Mouse (Mus musculus): ENCODE measurements around the gene Galr3. TPM values are rescaled to one million over a fixed set of nuclear protein-coding genes. Genes with fewer than 3 reads are reported as not detected.

The Galr3 gene
- total RNA-seq, 2 experiments from 2014 or later, result 0.53 to 0.55 TPM

DNA sequence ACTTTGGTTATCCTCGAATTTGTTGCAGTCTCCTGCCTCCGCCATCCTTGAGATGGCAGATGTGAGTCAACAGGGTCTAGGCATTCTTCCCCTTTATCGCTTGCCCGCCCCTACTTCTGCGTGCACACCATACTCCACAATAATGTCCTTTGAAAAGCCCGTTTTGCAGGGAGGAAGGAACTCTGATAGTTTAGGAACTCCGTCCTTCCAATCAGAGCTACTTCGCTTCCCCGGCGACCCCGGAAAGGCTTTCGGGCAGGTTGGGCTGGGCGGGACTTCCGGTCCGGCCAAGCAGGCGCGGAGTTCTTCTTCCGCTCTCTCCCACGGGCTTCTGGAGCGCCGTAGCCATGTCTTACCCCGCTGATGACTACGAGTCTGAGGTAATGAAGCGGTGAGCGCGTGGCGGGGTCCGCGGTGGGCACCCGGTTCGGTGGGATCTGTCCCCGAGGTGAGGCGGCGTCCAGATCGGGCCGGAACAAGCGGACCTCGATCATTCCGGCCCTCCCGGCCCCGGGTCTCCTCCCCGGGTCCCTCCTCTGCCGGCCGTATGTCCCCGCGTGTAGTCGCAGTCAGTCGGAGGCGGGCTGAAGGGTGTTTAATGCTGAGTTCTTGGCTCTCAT, 33.3 kb downstream of the Galr3 start, which contains the start of gene Eif3l:
Eif3l (plus strand) TSS at position 267 of the 620 bp plus-strand sequence.
- DNase-seq (ENCODE audit: low spot score in 2 of 2), result peak; percentile 87 to 93
- intact Hi-C loops (cut with DNase I), result loop anchor here (5.0 kb wide), 1 partner anchor 158 kb away; no protein-coding TSS in a partner anchor

GRCm38 (mm10) chr15:79075658-79076365, 34.1 kb downstream of the Galr3 start:
- DNase-seq (ENCODE audit: low spot score in 2 of 2), result no peak
- intact Hi-C loops (cut with DNase I), result no loop called here

- intact Hi-C loops (cut with DNase I), result no loop called here
- no peak for DNase-seq (ENCODE audit: low spot score in 2 of 2)
Measured at GRCm38 (mm10) chr15:79079567-79079966, 37.9 kb downstream of the Galr3 start.

DNA sequence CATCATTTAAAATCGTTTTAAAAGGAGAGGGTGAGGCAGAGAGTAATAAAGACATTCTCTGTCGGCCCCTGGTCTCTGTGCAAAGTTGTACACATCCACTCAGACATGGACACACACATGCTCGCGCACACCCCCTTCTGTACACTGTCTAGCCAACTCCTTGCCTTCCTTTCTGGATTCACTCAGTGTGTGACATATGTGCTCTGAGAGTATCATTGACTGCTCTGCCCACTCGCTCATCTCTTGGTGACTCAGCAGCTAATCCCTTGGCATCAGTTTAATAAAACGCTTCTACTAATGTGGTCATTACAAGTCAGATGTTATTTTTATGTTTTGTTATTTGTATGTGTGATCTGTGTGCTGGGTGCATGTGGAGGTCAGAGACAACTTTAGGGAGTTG, 50.6 kb downstream of the Galr3 start:
- DNase-seq (ENCODE audit: low spot score in 2 of 2), result no peak
- intact Hi-C loops (cut with DNase I), result loop anchor here (5.0 kb wide), 2 partner anchors 35 to 55 kb away; no protein-coding TSS in a partner anchor

Small RNA genes within 50 kb of the gene (microRNA-seq; reads per million reads assigned to microRNA genes)
- 1.5 to 2.4 reads per million in 2 experiments for gene Mir6956

Other genes with a start within 250 kb of the Galr3 start
- 1 to 10 TPM; 3.9 to 4.2 TPM for gene Card10, start 238.8 kb upstream of the Galr3 start, total RNA-seq (2021)
- gene Cdc42ep1, start 199.3 kb upstream of the Galr3 start, total RNA-seq (2021), result 10 to 100 TPM; 11.9 to 13.2 TPM
- not detected for gene Lgals2, start 186.4 kb upstream of the Galr3 start, total RNA-seq (2021)
- gene Gga1, start 164.7 kb upstream of the Galr3 start, total RNA-seq (2021), result 10 to 100 TPM; 58.0 to 61.2 TPM
- gene Gm49510, start 142.2 kb upstream of the Galr3 start, total RNA-seq (2021), result under 1 TPM; 0.48 to 0.73 TPM
- gene Sh3bp1, start 142.1 kb upstream of the Galr3 start, total RNA-seq (2021), result 10 to 100 TPM; 20.4 to 24.3 TPM
- gene Pdxp, start 128.0 kb upstream of the Galr3 start, total RNA-seq (2021), result 100 to 1,000 TPM; 165 to 180 TPM
- gene Lgals1, start 115.2 kb upstream of the Galr3 start, total RNA-seq (2021), result 10 to 100 TPM; 19.6 to 21.3 TPM
- gene Nol12, start 107.0 kb upstream of the Galr3 start, total RNA-seq (2021), result 10 to 100 TPM; 37.7 to 37.9 TPM
- 10 to 100 TPM; 16.4 to 16.8 TPM for gene Triobp, start 94.2 kb upstream of the Galr3 start, total RNA-seq (2021)
- 10 to 100 TPM; 91.8 to 96.6 TPM for gene H1f0, start 13.4 kb upstream of the Galr3 start, total RNA-seq (2021)
- 10 to 100 TPM; 19.1 to 21.1 TPM for gene Ankrd54, start 21.0 kb downstream of the Galr3 start, total RNA-seq (2021)
- 10 to 100 TPM; 66.3 to 69.3 TPM for gene Eif3l, start 33.3 kb downstream of the Galr3 start, total RNA-seq (2021)
- gene Micall1, start 67.0 kb downstream of the Galr3 start, total RNA-seq (2021), result 10 to 100 TPM; 23.8 to 24.1 TPM
- gene Polr2f, start 99.1 kb downstream of the Galr3 start, total RNA-seq (2021), result 100 to 1,000 TPM in 1 of 2 experiments, 10 to 100 TPM in 1; 98.4 to 106 TPM
- 10 to 100 TPM; 11.7 to 12.2 TPM for gene 1700088E04Rik, start 99.4 kb downstream of the Galr3 start, total RNA-seq (2021)
- 10 to 100 TPM; 24.5 to 25.4 TPM for gene Sox10, start 123.4 kb downstream of the Galr3 start, total RNA-seq (2021)
- 10 to 100 TPM; 49.9 to 54.6 TPM for gene Pick1, start 187.3 kb downstream of the Galr3 start, total RNA-seq (2021)
- gene Gm49486, start 187.5 kb downstream of the Galr3 start, total RNA-seq (2021), result under 1 TPM; 0.37 to 0.53 TPM
- gene Slc16a8, start 212.9 kb downstream of the Galr3 start, total RNA-seq (2021), result under 1 TPM in 1 of 2 experiments, not detected in 1; 0.37 TPM
- gene Baiap2l2, start 243.7 kb downstream of the Galr3 start, total RNA-seq (2021), result 1 to 10 TPM; 2.3 to 3.7 TPM